Mouse (Mus musculus) naive thymus-derived CD4-positive, alpha-beta T cell, adult 5 months (primary cell): Measurements from ENCODE around the gene Art1. TPM values are rescaled to one million over a fixed set of nuclear protein-coding genes. Genes with fewer than 3 reads are reported as not detected.

Experiments
- polyA plus RNA-seq: library from polyadenylated mRNA; unstranded; fragments of 100-300 nt; shearing (Covaris generic); gene quantifications from one replicate; pipeline ENCODE4 v1.2.1, GENCODE M21; 2017

Art1 gene
- not detected for polyA plus RNA-seq

GRCm38 (mm10) chr7:102101487-102101886 is at the start of gene Art1:
Art1 (plus strand) TSS chr7:102101743.

GRCm38 (mm10) chr7:102065046-102065891 is 36.3 kb upstream of the Art1 start, which contains the start of the genes Rnf121, Xndc1 and Xntrpc:
Rnf121 (minus strand) TSS chr7:102065469.
Xndc1 (plus strand) TSS chr7:102065511.
Xntrpc (plus strand) TSS chr7:102065713.

GRCm38 (mm10) chr7:102082816-102083215 is 18.7 kb upstream of the Art1 start, which contains the start of gene Trpc2:
Trpc2 (plus strand) TSS chr7:102083116.

GRCm38 (mm10) chr7:102109171-102109570 is 7.6 kb downstream of the Art1 start, which contains the start of gene Art5:
Art5 (minus strand) TSS chr7:102109489.

GRCm38 (mm10) chr7:102116579-102117331 is 15.2 kb downstream of the Art1 start, which contains the start of gene Chrna10:
Chrna10 (minus strand) TSS chr7:102116828.

Other genes starting within 250 kb of the Art1 start
- not detected for gene Folr2, start 244.5 kb upstream of the Art1 start, polyA plus RNA-seq
- gene Anapc15, start 238.0 kb upstream of the Art1 start, polyA plus RNA-seq: 46.6 TPM
- not detected for gene Folr1, start 231.0 kb upstream of the Art1 start, polyA plus RNA-seq
- 92.3 TPM for gene Lamtor1, start 195.8 kb upstream of the Art1 start, polyA plus RNA-seq
- 1.6 TPM for gene Tomt, start 195.4 kb upstream of the Art1 start, polyA plus RNA-seq
- gene Lrrc51, start 167.8 kb upstream of the Art1 start, polyA plus RNA-seq: 1.1 TPM
- 197 TPM for gene Numa1, start 167.6 kb upstream of the Art1 start, polyA plus RNA-seq
- 2.8 TPM for gene Il18bp, start 83.1 kb upstream of the Art1 start, polyA plus RNA-seq
- gene Rnf121, start 36.3 kb upstream of the Art1 start, polyA plus RNA-seq: 23.8 TPM
- gene Xndc1, start 36.2 kb upstream of the Art1 start, polyA plus RNA-seq: 43.4 TPM
- gene Xntrpc, start 36.0 kb upstream of the Art1 start, polyA plus RNA-seq: 1.5 TPM
- 0.45 TPM for gene Trpc2, start 18.6 kb upstream of the Art1 start, polyA plus RNA-seq
- gene Art5, start 7.7 kb downstream of the Art1 start, polyA plus RNA-seq: 0.27 TPM
- gene Chrna10, start 15.1 kb downstream of the Art1 start, polyA plus RNA-seq: not detected
- gene Nup98, start 108.4 kb downstream of the Art1 start, polyA plus RNA-seq: 110 TPM
- 34.5 TPM for gene Pgap2, start 108.5 kb downstream of the Art1 start, polyA plus RNA-seq
- 432 TPM for gene Rhog, start 154.3 kb downstream of the Art1 start, polyA plus RNA-seq
- gene Stim1, start 166.1 kb downstream of the Art1 start, polyA plus RNA-seq: 194 TPM